Mouse (Mus musculus) hindbrain, embryonic 14.5 days (tissue): ENCODE measurements around the gene Calhm3. TPM values are rescaled to one million over a fixed set of nuclear protein-coding genes. Genes with fewer than 3 reads are reported as not detected.

ENCODE experiments used
- ATAC-seq: fragments of 200-750 bp; cut with Nextera tagmentation; 2 replicates; pipeline ENCODE4 v1.8.0; 2017; ENCODE audit warnings: moderate number of reproducible peaks, mild to moderate bottlenecking, moderate TSS enrichment, moderate library complexity; ENCODE audit not compliant: low FRiP score
- DNase-seq: peaks from one replicate; pipeline ENCODE4 v3.0.0-alpha.2; 2015; ENCODE audit warnings: low spot score
- H3K27ac ChIP-seq: fragments of 300-500 bp; sonication (generic); 2 replicates; pipeline ENCODE4 v1.5.1; 2014; ENCODE audit warnings: mild to moderate bottlenecking, moderate library complexity
- H3K27me3 ChIP-seq: fragments of 300-500 bp; sonication (generic); 2 replicates; pipeline ENCODE4 v1.6.1; 2014; ENCODE audit warnings: mild to moderate bottlenecking, low read length, mixed read lengths; ENCODE audit not compliant: control insufficient read depth, insufficient read depth
- H3K36me3 ChIP-seq: fragments of 300-500 bp; sonication (generic); replicated peaks from 2 replicates; pipeline ENCODE4 v1.6.1; 2014; ENCODE audit not compliant: control insufficient read depth, insufficient read depth
- H3K4me1 ChIP-seq: fragments of 300-500 bp; sonication (generic); replicated peaks from 2 replicates; pipeline ENCODE4 v1.6.1; 2014; ENCODE audit warnings: antibody characterized with exemption, low read length, mixed read lengths; ENCODE audit not compliant: control insufficient read depth, insufficient read depth
- H3K4me2 ChIP-seq: fragments of 300-500 bp; sonication (generic); replicated peaks from 2 replicates; pipeline ENCODE4 v1.6.1; 2014; ENCODE audit warnings: mild to moderate bottlenecking, moderate library complexity
- H3K4me3 ChIP-seq: fragments of 300-500 bp; sonication (generic); replicated peaks from 2 replicates; pipeline ENCODE4 v1.5.1; 2014; ENCODE audit warnings: mild to moderate bottlenecking, low read length
- H3K9ac ChIP-seq: fragments of 300-500 bp; sonication (generic); 2 replicates; pipeline ENCODE4 v1.6.1; 2014
- H3K9me3 ChIP-seq: fragments of 300-500 bp; sonication (generic); 2 replicates; pipeline ENCODE4 v1.6.1; 2016; ENCODE audit warnings: low read length; ENCODE audit not compliant: control insufficient read depth
- WGBS: fragments of 180-500 bp; shearing (Covaris S2); extraction: QIAGEN DNeasy Blood & Tissue Kit; methylation state at CpG from one replicate; pipeline ENCODE4 v1.1.7; 2014; 5-methylcytosine and 5-hydroxymethylcytosine counted together
- polyA plus RNA-seq: library from polyadenylated mRNA; unstranded; fragments of >200 nt; fragmentation: Nextera tagmentation; extraction: Ambion mirVana; gene quantifications from 2 replicates; pipeline ENCODE4 v1.2.1, GENCODE M21; 2014

Calhm3 gene
- polyA plus RNA-seq, 1 experiment from 2014 or later, result not detected

- peaks cover 6% of the 10 kb centered on the region; the same call in 1 of the 2 replicates for H3K9me3 ChIP-seq
- H3K4me1 ChIP-seq, result peaks cover 7% of the 10 kb centered on the region; the same call in 1 of the 2 replicates
- no peak overlapping the region for H3K4me3 ChIP-seq
- H3K27me3 ChIP-seq, result no peaks in the 10 kb centered on the region; the same call in 1 of the 2 replicates
- no peak overlapping the region for H3K9ac ChIP-seq
- no peak overlapping the region for H3K4me2 ChIP-seq
- H3K36me3 ChIP-seq, result no peaks in the 10 kb centered on the region
- ATAC-seq (no peak), DNase-seq (no peak)
- no peak overlapping the region for H3K27ac ChIP-seq
- WGBS, result 43% methylated on average over 15 of the region's 15 CpGs
Measured at GRCm38 (mm10) chr19:47186514-47187275, 29.1 kb upstream of the Calhm3 start.

GRCm38 (mm10) chr19:47184736-47185135, 27.2 kb upstream of the Calhm3 start:
- ATAC-seq (no peak), DNase-seq (no peak)
- Histone ChIP-seq H3K4me3 (no peak overlapping the region), H3K27me3 (peaks cover 11% of the 10 kb centered on the region), H3K9ac (no peak overlapping the region), H3K27ac (no peak overlapping the region), H3K9me3 (peaks cover 8% of the 10 kb centered on the region; the same call in 1 of the 2 replicates), H3K4me2 (no peak overlapping the region), H3K36me3 (no peaks in the 10 kb centered on the region), H3K4me1 (peaks cover 15% of the 10 kb centered on the region)
- 71% methylated on average over 4 of the region's 4 CpGs for WGBS

- H3K27ac ChIP-seq, result no peak overlapping the region
- DNase-seq, result no peak
- peaks cover 18% of the 10 kb centered on the region for H3K4me1 ChIP-seq
- no peak overlapping the region for H3K9ac ChIP-seq
- H3K36me3 ChIP-seq, result no peaks in the 10 kb centered on the region
- no peak overlapping the region for H3K4me3 ChIP-seq
- no peak for ATAC-seq
- WGBS, result 74% methylated on average over 8 of the region's 8 CpGs
- peaks cover 8% of the 10 kb centered on the region; the same call in 1 of the 2 replicates for H3K9me3 ChIP-seq
- no peak overlapping the region for H3K4me2 ChIP-seq
- peaks cover 11% of the 10 kb centered on the region for H3K27me3 ChIP-seq
Measured at GRCm38 (mm10) chr19:47184221-47184620, 26.7 kb upstream of the Calhm3 start.

GRCm38 (mm10) chr19:47180011-47180410, 22.4 kb upstream of the Calhm3 start:
- Histone ChIP-seq H3K9me3 (peaks cover 8% of the 10 kb centered on the region; the same call in 1 of the 2 replicates), H3K27me3 (peaks cover 11% of the 10 kb centered on the region), H3K27ac (no peak overlapping the region), H3K36me3 (no peaks in the 10 kb centered on the region), H3K4me1 (peaks cover 15% of the 10 kb centered on the region), H3K9ac (peak overlapping the region; percentile 77), H3K4me2 (peak overlapping the region; percentile 69), H3K4me3 (peak overlapping the region; percentile 83)
- 16% methylated on average over 8 of the region's 8 CpGs for WGBS
- DNase-seq, result no peak
- no peak for ATAC-seq

GRCm38 (mm10) chr19:47179272-47179809, 21.8 kb upstream of the Calhm3 start:
- peaks cover 8% of the 10 kb centered on the region; the same call in 1 of the 2 replicates for H3K9me3 ChIP-seq
- H3K4me1 ChIP-seq, result peaks cover 15% of the 10 kb centered on the region
- under 1% methylated on average over 36 of the region's 42 CpGs for WGBS
- H3K4me3 ChIP-seq, result peak overlapping the region; percentile 83
- peak; percentile 22; the same call in 1 of the 2 replicates for ATAC-seq
- no peak for DNase-seq
- no peaks in the 10 kb centered on the region for H3K36me3 ChIP-seq
- peak overlapping the region; percentile 74; the same call in 1 of the 2 replicates for H3K27ac ChIP-seq
- peak overlapping the region; percentile 77 for H3K9ac ChIP-seq
- peak overlapping the region; percentile 69 for H3K4me2 ChIP-seq
- peaks cover 11% of the 10 kb centered on the region for H3K27me3 ChIP-seq

GRCm38 (mm10) chr19:47178431-47179271, 21.1 kb upstream of the Calhm3 start, which contains the start of gene Neurl1a:
Gene Neurl1a, plus strand, starts transcription at chr19:47178820.
- H3K4me1 ChIP-seq, result peaks cover 15% of the 10 kb centered on the region
- H3K9ac ChIP-seq, result peak within 1 kb of the TSS; percentile 77
- peak within 1 kb of the TSS; percentile 83 for H3K4me3 ChIP-seq
- H3K4me2 ChIP-seq, result peak within 1 kb of the TSS; percentile 69
- peak within 1 kb of the TSS; percentile 74 for H3K27ac ChIP-seq
- H3K27me3 ChIP-seq, result peaks cover 11% of the 10 kb centered on the region
- peaks cover 8% of the 10 kb centered on the region; the same call in 1 of the 2 replicates for H3K9me3 ChIP-seq
- under 1% methylated on average over 89 of the region's 98 CpGs for WGBS
- peak; percentile 71 for ATAC-seq
- peak; percentile 69 for DNase-seq
- no peaks in the 10 kb centered on the region for H3K36me3 ChIP-seq

- DNase-seq, result peak; percentile 35
- Histone ChIP-seq H3K4me2 (peak overlapping the region; percentile 69), H3K9ac (no peak overlapping the region), H3K4me1 (peaks cover 15% of the 10 kb centered on the region), H3K36me3 (no peaks in the 10 kb centered on the region), H3K9me3 (peaks cover 8% of the 10 kb centered on the region; the same call in 1 of the 2 replicates), H3K27me3 (peaks cover 11% of the 10 kb centered on the region), H3K27ac (peak overlapping the region; percentile 74; the same call in 1 of the 2 replicates), H3K4me3 (peak overlapping the region; percentile 83)
- no peak for ATAC-seq
- WGBS, result 28% methylated on average over 10 of the region's 10 CpGs
Measured at GRCm38 (mm10) chr19:47178001-47178400, 20.4 kb upstream of the Calhm3 start.

- WGBS, result 69% methylated on average over 2 of the region's 2 CpGs
- Histone ChIP-seq H3K4me2 (no peak overlapping the region), H3K36me3 (no peaks in the 10 kb centered on the region), H3K4me3 (no peak overlapping the region), H3K9ac (no peak overlapping the region), H3K27me3 (peaks cover 11% of the 10 kb centered on the region), H3K9me3 (peaks cover 5% of the 10 kb centered on the region; the same call in 1 of the 2 replicates), H3K4me1 (peaks cover 15% of the 10 kb centered on the region), H3K27ac (no peak overlapping the region)
- DNase-seq (no peak), ATAC-seq (no peak)
Measured at GRCm38 (mm10) chr19:47176916-47177505, 19.4 kb upstream of the Calhm3 start.
